Comparison of ENCODE assay signal across 26 mouse cellular contexts in the genomic region with DNA sequence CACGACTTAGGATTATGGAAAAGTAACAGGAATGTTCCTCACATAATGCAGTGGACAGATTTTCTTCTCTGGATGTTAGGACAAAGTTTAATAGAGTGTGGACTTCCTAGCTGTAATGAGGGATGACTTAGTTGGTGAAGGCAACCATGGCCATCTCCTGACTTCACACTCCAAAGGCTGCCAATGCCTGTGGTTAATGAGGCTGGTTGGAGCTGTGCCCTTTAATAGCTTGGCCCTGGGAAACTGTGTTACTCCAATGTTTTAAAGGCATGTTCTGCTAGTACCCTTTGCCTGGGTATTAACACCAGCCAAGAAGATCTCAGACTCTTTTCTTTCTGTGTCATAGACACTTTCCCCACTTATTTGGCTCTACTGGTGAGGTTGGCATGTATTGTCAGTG.
DNase-seq lines count a peak whose midpoint lies in the region; ATAC-seq lines count a peak whose summit lies in the region.
"Had no signal": no experiment of that assay in that cellular context is flagged by ENCODE, and none has a peak within 500 bp of the region (broad histone marks: within the 10 kb centered on the region; RNA-seq: fewer than 3 reads in every experiment).

No protein-coding gene starts in this region.

- H3K4me1 ChIP-seq in kidney, embryonic 15.5 days: no peaks in the 10 kb centered on the region
- H3K4me1 ChIP-seq: embryonic facial prominence, embryonic 13.5 days; hindbrain, embryonic 15.5 days; limb, embryonic 12.5 days; liver, embryonic 12.5 days; midbrain, embryonic 12.5 days; neural tube, embryonic 15.5 days; stomach, embryonic 15.5 days had no signal

- WGBS in kidney, embryonic 15.5 days: 77% methylated on average over 1 of the region's 1 CpGs

- no peak overlapping the region for H3K27ac ChIP-seq in kidney, embryonic 15.5 days
- H3K27ac ChIP-seq: embryonic facial prominence, embryonic 13.5 days; hindbrain, embryonic 15.5 days; limb, embryonic 12.5 days; liver, embryonic 12.5 days; midbrain, embryonic 12.5 days; neural tube, embryonic 15.5 days; stomach, embryonic 15.5 days had no signal

- H3K27me3 ChIP-seq in kidney, embryonic 15.5 days: no peaks in the 10 kb centered on the region
- H3K27me3 ChIP-seq: embryonic facial prominence, embryonic 13.5 days; hindbrain, embryonic 15.5 days; liver, embryonic 12.5 days; midbrain, embryonic 12.5 days; neural tube, embryonic 15.5 days; stomach, embryonic 15.5 days had no signal

- H3K4me2 ChIP-seq in kidney, embryonic 15.5 days: no peak overlapping the region
- H3K4me2 ChIP-seq: embryonic facial prominence, embryonic 13.5 days; heart, embryonic 11.5 days; hindbrain, embryonic 15.5 days; limb, embryonic 12.5 days; liver, embryonic 12.5 days; midbrain, embryonic 12.5 days; neural tube, embryonic 15.5 days; stomach, embryonic 15.5 days had no signal

- no peak overlapping the region for H3K9ac ChIP-seq in kidney, embryonic 15.5 days
- H3K9ac ChIP-seq: embryonic facial prominence, embryonic 13.5 days; hindbrain, embryonic 15.5 days; limb, embryonic 12.5 days; liver, embryonic 12.5 days; midbrain, embryonic 12.5 days; neural tube, embryonic 15.5 days; stomach, embryonic 15.5 days had no signal

- no peak for ATAC-seq in cerebellum, adult (ENCODE audit: insufficient number of reproducible peaks, low FRiP score, low TSS enrichment)
- 0 out of 2 replicates have a peak, but pooled peaks have one; percentile 36 for ATAC-seq in kidney, embryonic 15.5 days (replicated peaks; ENCODE audit: low FRiP score)
- ATAC-seq: liver, embryonic 12.5 days had no signal

- no peak overlapping the region for H3K4me3 ChIP-seq in kidney, embryonic 15.5 days (replicated peaks)
- H3K4me3 ChIP-seq: embryonic facial prominence, embryonic 13.5 days; erythroblast, embryonic 14.5 days; hindbrain, embryonic 15.5 days; limb, embryonic 12.5 days; liver, embryonic 12.5 days; midbrain, embryonic 12.5 days; neural tube, embryonic 15.5 days; stomach, embryonic 15.5 days had no signal

- no peaks in the 10 kb centered on the region for H3K36me3 ChIP-seq in kidney, embryonic 15.5 days
- H3K36me3 ChIP-seq: embryonic facial prominence, embryonic 13.5 days; hindbrain, embryonic 15.5 days; limb, embryonic 12.5 days; liver, embryonic 12.5 days; midbrain, embryonic 12.5 days; neural tube, embryonic 15.5 days; stomach, embryonic 15.5 days had no signal

- no peaks in the 10 kb centered on the region for H3K9me3 ChIP-seq in kidney, embryonic 15.5 days (replicated peaks)
- H3K9me3 ChIP-seq: embryonic facial prominence, embryonic 13.5 days; hindbrain, embryonic 15.5 days; limb, embryonic 12.5 days; liver, embryonic 12.5 days; midbrain, embryonic 12.5 days; neural tube, embryonic 15.5 days; stomach, embryonic 15.5 days had no signal

- DNase-seq in cerebellum, postnatal 25 days: peak; percentile 44 to 67
- no peak for DNase-seq in kidney, postnatal 4 days
- DNase-seq in lung, postnatal 10 days: peak; percentile 2
- DNase-seq in lung, postnatal 36 days: no peak
- no peak for DNase-seq in B cell, adult 2 months
- DNase-seq: cerebellum, adult 18-20 months; embryo, embryonic 11 days; gastrocnemius, postnatal 10 days; kidney, adult 2 months; kidney, postnatal 14 days; lung, adult 18-20 months; lung, postnatal 14 days; right cerebral cortex, adult 18-20 months; thymus, adult 18-20 months; thymus, postnatal 36 days had no signal

Comparison
In these comparisons a context has a peak if more than half of its experiments do, and no peak if none do; other contexts are left out.
1. DNase-seq: peak in cerebellum, postnatal 25 days (2 of 2) and lung, postnatal 10 days (single experiment); none in kidney, postnatal 4 days (0 of 2), lung, postnatal 36 days (single experiment) and B cell, adult 2 months (0 of 2).